Mouse (Mus musculus): ENCODE measurements around the gene Pik3r4. TPM values are rescaled to one million over a fixed set of nuclear protein-coding genes. Genes with fewer than 3 reads are reported as not detected.
"Not testable (repeated sequence)": the region's sequence is repeated elsewhere in the genome, so short reads cannot be mapped to it uniquely, and the experiment has no call there.

Gene Pik3r4
- 10 to 100 TPM; 38.9 to 41.3 TPM for total RNA-seq (2021)
- long read RNA-seq, experiment 1, full-length matches to known transcripts: 4 of 11 reads
- long read RNA-seq, experiment 1, partial matches to known transcripts: 6 of 11 reads
- long read RNA-seq, experiment 1, other reads (novel, unspliced or antisense): 1 of 11 reads
- long read RNA-seq, experiment 2, full-length matches to known transcripts: 6 of 12 reads
- long read RNA-seq, experiment 2, partial matches to known transcripts: 1 of 12 reads
- long read RNA-seq, experiment 2, other reads (novel, unspliced or antisense): 5 of 12 reads

- DNase-seq (ENCODE audit: low spot score in 2 of 2): peak; percentile 76 to 89
These were observed at the start of gene Pik3r4 for GRCm38 (mm10) chr9:105642460-105643371. Gene Pik3r4 (plus strand): TSS chr9:105642978.

- DNase-seq (ENCODE audit: low spot score in 2 of 2): no peak
These were observed 43.9 kb upstream of the Pik3r4 start for GRCm38 (mm10) chr9:105598906-105599305.

GRCm38 (mm10) chr9:105611980-105612771, 30.6 kb upstream of the Pik3r4 start:
- peak; percentile 50 to 67 for DNase-seq (ENCODE audit: low spot score in 2 of 2)

- DNase-seq (ENCODE audit: low spot score in 2 of 2): peak in 1 of 2 experiments; percentile 5
These were observed 29.9 kb upstream of the Pik3r4 start for GRCm38 (mm10) chr9:105612919-105613318.

- no peak for DNase-seq (ENCODE audit: low spot score in 2 of 2)
These were observed 26.8 kb upstream of the Pik3r4 start for GRCm38 (mm10) chr9:105615952-105616351.

GRCm38 (mm10) chr9:105617274-105617673, 25.5 kb upstream of the Pik3r4 start:
- peak; percentile 46 to 76 for DNase-seq (ENCODE audit: low spot score in 2 of 2)

- no peak for DNase-seq (ENCODE audit: low spot score in 2 of 2)
These were observed 8.8 kb upstream of the Pik3r4 start for GRCm38 (mm10) chr9:105633961-105634360.

GRCm38 (mm10) chr9:105641377-105641776, 1.4 kb upstream of the Pik3r4 start:
- not testable (repeated sequence) for DNase-seq (ENCODE audit: low spot score in 2 of 2)

- DNase-seq (ENCODE audit: low spot score in 2 of 2): no peak
These were observed 13.4 kb downstream of the Pik3r4 start for GRCm38 (mm10) chr9:105656189-105656588.

GRCm38 (mm10) chr9:105658216-105658615, 15.4 kb downstream of the Pik3r4 start:
- DNase-seq (ENCODE audit: low spot score in 2 of 2): no peak

- no peak for DNase-seq (ENCODE audit: low spot score in 2 of 2)
These were observed 17.1 kb downstream of the Pik3r4 start for GRCm38 (mm10) chr9:105659877-105660276.

GRCm38 (mm10) chr9:105665269-105665668, 22.5 kb downstream of the Pik3r4 start:
- no peak for DNase-seq (ENCODE audit: low spot score in 2 of 2)

- DNase-seq (ENCODE audit: low spot score in 2 of 2): no peak
These were observed 28.1 kb downstream of the Pik3r4 start for GRCm38 (mm10) chr9:105670916-105671315.

- DNase-seq (ENCODE audit: low spot score in 2 of 2): no peak
These were observed 29.3 kb downstream of the Pik3r4 start for GRCm38 (mm10) chr9:105672032-105672431.

GRCm38 (mm10) chr9:105675941-105676340, 33.2 kb downstream of the Pik3r4 start:
- no peak for DNase-seq (ENCODE audit: low spot score in 2 of 2)

- no peak for DNase-seq (ENCODE audit: low spot score in 2 of 2)
These were observed 38.6 kb downstream of the Pik3r4 start for GRCm38 (mm10) chr9:105681386-105681785.

GRCm38 (mm10) chr9:105684549-105685165, 41.9 kb downstream of the Pik3r4 start:
- peak in 1 of 2 experiments; percentile 51 for DNase-seq (ENCODE audit: low spot score in 2 of 2)

GRCm38 (mm10) chr9:105689485-105689884, 46.7 kb downstream of the Pik3r4 start:
- no peak for DNase-seq (ENCODE audit: low spot score in 2 of 2)

- peak; percentile 57 to 79 for DNase-seq (ENCODE audit: low spot score in 2 of 2)
These were observed 49.7 kb downstream of the Pik3r4 start for GRCm38 (mm10) chr9:105692472-105692871.

- no peak for DNase-seq (ENCODE audit: low spot score in 2 of 2)
These were observed 50.3 kb downstream of the Pik3r4 start for GRCm38 (mm10) chr9:105693056-105693455.

- DNase-seq (ENCODE audit: low spot score in 2 of 2): peak; percentile 62 to 64
These were observed 51.1 kb downstream of the Pik3r4 start for GRCm38 (mm10) chr9:105693854-105694253.

Measured in layer of hippocampus, postnatal 14 days (tissue).